Mouse (Mus musculus): ENCODE results near the gene Egflam. TPM values are rescaled to one million over a fixed set of nuclear protein-coding genes. Genes with fewer than 3 reads are reported as not detected.

Egflam gene
- polyA plus RNA-seq, 1 experiment from 2014 or later: 14.3 TPM

DNA sequence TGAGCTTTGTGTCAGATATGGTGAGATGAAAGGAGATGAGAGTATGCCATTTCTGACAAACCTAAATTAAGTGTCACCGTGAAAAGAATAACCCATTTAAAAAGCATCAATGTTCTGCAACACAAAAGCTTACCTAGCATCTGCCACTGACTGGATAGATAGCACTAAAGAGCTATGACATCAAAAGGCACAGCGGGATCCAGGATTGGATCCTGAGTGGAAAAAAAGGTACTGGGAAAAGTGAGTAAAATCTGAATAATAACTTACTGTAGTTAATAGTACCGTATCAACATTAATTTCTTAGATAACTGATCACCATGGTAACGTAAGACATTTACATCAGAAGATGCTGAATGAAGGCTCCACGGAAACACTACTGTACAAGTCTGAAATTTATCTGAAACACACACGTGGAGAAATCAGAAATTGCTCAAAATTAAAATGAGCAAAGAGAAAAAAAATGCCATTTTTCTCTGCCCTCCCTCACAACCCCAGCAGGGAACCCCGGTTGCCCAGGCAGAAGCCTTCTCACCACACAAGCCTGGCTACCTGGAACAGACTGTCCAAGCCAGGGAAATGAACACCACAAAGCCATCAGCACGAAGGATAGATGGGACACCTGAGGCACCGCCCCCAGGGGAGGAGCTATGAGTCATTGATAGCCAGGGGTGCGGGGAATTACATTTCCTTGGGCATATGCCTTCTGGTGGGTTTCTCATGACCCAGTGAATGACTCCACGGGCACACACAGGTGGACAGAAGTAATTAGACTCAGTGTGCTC lies 63.5 kb downstream of the Egflam start:
- TF ChIP-seq CTCF (IDR thresholded peaks at IDR 0.05; ENCODE audit: low read depth): no peak
- H3K36me3 ChIP-seq (ENCODE audit: insufficient read depth, low read length): no peaks in the 10 kb centered on the region
- no peak for DNase-seq (ENCODE audit: low spot score)
- H3K9ac ChIP-seq (ENCODE audit: low read depth, low read length): no peak overlapping the region
- no peak for ATAC-seq (replicated peaks; ENCODE audit: low FRiP score, low read depth)
- WGBS: 85% methylated on average over 11 of the region's 11 CpGs
- H3K9me3 ChIP-seq (replicated peaks; ENCODE audit: low read length): no peaks in the 10 kb centered on the region
- H3K27me3 ChIP-seq (ENCODE audit: insufficient read depth, low read length): no peaks in the 10 kb centered on the region
- no peaks in the 10 kb centered on the region for H3K4me1 ChIP-seq (replicated peaks; ENCODE audit: insufficient read depth, low read length)
- H3K4me2 ChIP-seq (ENCODE audit: low read length): no peak overlapping the region
- H3K27ac ChIP-seq: no peak overlapping the region
- no peak overlapping the region for H3K4me3 ChIP-seq (replicated peaks; ENCODE audit: low read depth, low read length)

DNA sequence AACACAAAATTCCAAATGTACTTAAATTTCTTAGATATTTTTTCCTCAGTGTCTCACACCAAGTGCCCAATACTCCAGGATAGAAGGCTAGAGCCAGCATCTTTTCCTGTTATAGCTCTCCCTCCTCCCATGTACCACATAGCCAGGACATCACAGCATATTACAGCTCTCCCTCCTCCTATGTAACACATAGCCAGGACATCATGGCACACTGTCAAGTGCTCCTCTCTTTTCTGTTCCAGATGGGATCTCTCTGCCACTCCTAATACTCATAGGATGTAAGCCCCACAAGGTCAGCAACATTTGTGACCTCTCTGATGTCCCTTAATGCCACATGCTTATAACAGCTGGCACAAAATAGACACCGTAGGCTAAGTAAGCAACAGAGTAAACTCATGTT lies 65.3 kb downstream of the Egflam start:
- H3K9ac ChIP-seq (ENCODE audit: low read depth, low read length): no peak overlapping the region

DNA sequence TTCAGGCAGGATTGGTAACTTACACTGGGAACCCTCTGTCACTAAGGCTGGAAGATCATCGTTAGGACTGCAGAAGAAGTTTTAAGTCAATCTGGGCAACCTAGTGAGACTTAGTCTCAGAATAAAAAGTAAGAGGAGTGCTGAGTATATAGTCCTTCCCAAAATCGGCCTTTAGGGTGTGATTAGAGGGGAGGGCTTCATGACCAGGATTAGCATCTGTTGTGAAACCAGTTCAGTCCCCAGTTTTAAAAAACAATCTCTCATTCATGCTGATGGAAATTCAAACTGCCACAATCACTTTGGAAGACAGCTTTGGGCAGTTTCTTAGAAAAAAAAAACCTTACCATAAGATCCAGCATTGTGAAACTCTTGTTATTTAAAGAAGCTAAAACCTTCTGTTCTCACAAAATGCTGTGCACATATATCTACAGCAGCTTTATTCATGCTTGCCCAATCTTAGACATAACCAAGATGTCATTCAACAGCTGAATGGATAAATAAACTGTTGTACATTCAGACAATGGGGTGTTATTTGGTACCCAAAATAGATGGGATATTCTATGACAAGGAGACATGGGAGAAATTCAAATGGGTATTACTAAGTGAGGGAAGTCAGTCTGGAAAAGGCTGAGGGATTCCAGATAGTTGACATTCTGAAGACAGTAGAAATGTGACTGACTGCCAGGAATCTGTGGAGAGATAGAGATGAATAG lies 75.4 kb downstream of the Egflam start:
- no peak overlapping the region for H3K4me2 ChIP-seq (ENCODE audit: low read length)
- H3K9me3 ChIP-seq (replicated peaks; ENCODE audit: low read length): no peaks in the 10 kb centered on the region
- no peak for TF ChIP-seq CTCF (IDR thresholded peaks at IDR 0.05; ENCODE audit: low read depth)
- H3K9ac ChIP-seq (ENCODE audit: low read depth, low read length): no peak overlapping the region
- no peak for ATAC-seq (replicated peaks; ENCODE audit: low FRiP score, low read depth)
- no peak for DNase-seq (ENCODE audit: low spot score)
- no peak overlapping the region for H3K4me3 ChIP-seq (replicated peaks; ENCODE audit: low read depth, low read length)
- no peaks in the 10 kb centered on the region for H3K27me3 ChIP-seq (ENCODE audit: insufficient read depth, low read length)
- no peaks in the 10 kb centered on the region for H3K4me1 ChIP-seq (replicated peaks; ENCODE audit: insufficient read depth, low read length)
- H3K36me3 ChIP-seq (ENCODE audit: insufficient read depth, low read length): no peaks in the 10 kb centered on the region
- no peak overlapping the region for H3K27ac ChIP-seq
- whole genome bisulfite sequencing: 82% methylated on average over 2 of the region's 2 CpGs

More for the DNA sequence above, 65.3 kb downstream of the Egflam start:
- Histone ChIP-seq H3K4me2 (ENCODE audit: low read length) (no peak overlapping the region), H3K36me3 (ENCODE audit: insufficient read depth, low read length) (no peaks in the 10 kb centered on the region), H3K4me3 (replicated peaks; ENCODE audit: low read depth, low read length) (no peak overlapping the region), H3K4me1 (replicated peaks; ENCODE audit: insufficient read depth, low read length) (no peaks in the 10 kb centered on the region), H3K9me3 (replicated peaks; ENCODE audit: low read length) (no peaks in the 10 kb centered on the region), H3K27ac (no peak overlapping the region), H3K27me3 (ENCODE audit: insufficient read depth, low read length) (no peaks in the 10 kb centered on the region)
- TF ChIP-seq CTCF (IDR thresholded peaks at IDR 0.05; ENCODE audit: low read depth): no peak
- 84% methylated on average over 1 of the region's 1 CpGs for WGBS
- no peak for DNase-seq (ENCODE audit: low spot score)
- no peak for ATAC-seq (replicated peaks; ENCODE audit: low FRiP score, low read depth)

DNA sequence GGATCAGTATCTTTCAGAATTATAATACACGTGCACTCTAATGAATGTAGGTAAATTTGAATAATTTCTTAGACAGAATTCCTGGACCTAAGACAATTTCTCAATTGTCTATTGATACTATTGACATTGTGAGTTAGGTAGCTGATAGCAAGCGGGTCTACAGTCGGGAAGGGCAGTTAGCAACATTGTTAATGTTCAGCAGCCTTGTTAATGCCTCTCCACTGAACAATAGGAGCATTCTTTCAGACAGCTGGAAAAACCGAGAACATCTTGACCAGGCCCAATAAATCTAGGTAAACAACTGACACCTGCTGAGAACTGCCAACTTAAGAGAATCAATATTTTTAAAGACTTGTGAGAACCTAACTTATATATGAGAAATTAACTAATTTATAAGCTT lies 77.3 kb downstream of the Egflam start:
- no peaks in the 10 kb centered on the region for H3K4me1 ChIP-seq (replicated peaks; ENCODE audit: insufficient read depth, low read length)
- H3K9me3 ChIP-seq (replicated peaks; ENCODE audit: low read length): no peaks in the 10 kb centered on the region
- H3K9ac ChIP-seq (ENCODE audit: low read depth, low read length): no peak overlapping the region
- H3K36me3 ChIP-seq (ENCODE audit: insufficient read depth, low read length): no peaks in the 10 kb centered on the region
- no peak overlapping the region for H3K4me3 ChIP-seq (replicated peaks; ENCODE audit: low read depth, low read length)
- no peak for TF ChIP-seq CTCF (IDR thresholded peaks at IDR 0.05; ENCODE audit: low read depth)
- no peak for ATAC-seq (replicated peaks; ENCODE audit: low FRiP score, low read depth)
- no peak overlapping the region for H3K4me2 ChIP-seq (ENCODE audit: low read length)
- no peak overlapping the region for H3K27ac ChIP-seq
- no peaks in the 10 kb centered on the region for H3K27me3 ChIP-seq (ENCODE audit: insufficient read depth, low read length)
- no peak for DNase-seq (ENCODE audit: low spot score)
- 68% methylated on average over 4 of the region's 4 CpGs for WGBS

DNA sequence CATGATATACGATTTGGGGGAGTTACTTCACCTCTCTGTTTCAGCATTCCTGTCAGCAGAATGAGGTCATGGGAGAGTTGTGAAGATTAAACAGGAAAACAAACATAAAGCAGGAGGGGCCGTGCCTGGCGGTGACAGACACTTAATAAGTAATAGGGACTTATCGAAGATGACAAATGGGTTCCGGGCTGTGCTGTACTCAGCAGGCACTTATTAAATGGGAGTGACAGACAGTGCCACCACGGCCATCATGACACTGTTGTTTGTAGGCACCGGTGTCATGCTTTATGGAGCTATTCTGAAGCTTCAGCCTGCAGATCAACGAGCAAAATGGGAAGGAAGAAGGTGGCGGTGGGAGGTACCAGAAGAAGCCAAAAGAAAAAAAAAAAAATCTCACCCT lies 82.7 kb downstream of the Egflam start:
- no peak overlapping the region for H3K27ac ChIP-seq
- H3K4me3 ChIP-seq (replicated peaks; ENCODE audit: low read depth, low read length): no peak overlapping the region
- no peak overlapping the region for H3K4me2 ChIP-seq (ENCODE audit: low read length)
- WGBS: 38% methylated on average over 9 of the region's 9 CpGs
- no peaks in the 10 kb centered on the region for H3K27me3 ChIP-seq (ENCODE audit: insufficient read depth, low read length)
- TF ChIP-seq CTCF (IDR thresholded peaks at IDR 0.05; ENCODE audit: low read depth): no peak
- H3K4me1 ChIP-seq (replicated peaks; ENCODE audit: insufficient read depth, low read length): no peaks in the 10 kb centered on the region
- no peak overlapping the region for H3K9ac ChIP-seq (ENCODE audit: low read depth, low read length)
- H3K9me3 ChIP-seq (replicated peaks; ENCODE audit: low read length): no peaks in the 10 kb centered on the region
- H3K36me3 ChIP-seq (ENCODE audit: insufficient read depth, low read length): no peaks in the 10 kb centered on the region
- DNase-seq (ENCODE audit: low spot score) (no peak), ATAC-seq (replicated peaks; ENCODE audit: low FRiP score, low read depth) (no peak)

DNA sequence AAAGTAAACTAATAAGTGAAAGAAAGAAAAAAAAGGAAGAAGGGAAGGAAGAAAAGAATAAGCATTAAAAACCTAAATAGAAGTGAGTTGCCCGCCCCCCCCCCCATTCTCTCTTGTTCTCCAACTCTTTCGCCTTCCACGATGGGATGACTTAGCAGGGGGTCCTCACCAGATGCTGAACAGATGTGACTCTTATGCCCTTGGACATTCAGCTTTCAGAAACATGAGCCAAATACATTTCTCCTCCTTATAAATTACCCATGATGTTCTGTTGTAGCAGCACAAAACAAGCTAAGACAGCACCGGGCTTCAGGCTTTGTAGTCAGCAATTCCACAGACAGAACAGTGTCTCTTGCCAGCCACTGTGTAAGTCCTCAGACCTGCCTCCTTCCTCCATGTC lies 89.5 kb downstream of the Egflam start:
- no peak overlapping the region for H3K4me3 ChIP-seq (replicated peaks; ENCODE audit: low read depth, low read length)
- no peak overlapping the region for H3K4me2 ChIP-seq (ENCODE audit: low read length)
- ATAC-seq (replicated peaks; ENCODE audit: low FRiP score, low read depth): no peak
- no peak overlapping the region for H3K9ac ChIP-seq (ENCODE audit: low read depth, low read length)
- H3K4me1 ChIP-seq (replicated peaks; ENCODE audit: insufficient read depth, low read length): no peaks in the 10 kb centered on the region
- 73% methylated on average over 4 of the region's 4 CpGs for WGBS
- no peaks in the 10 kb centered on the region for H3K9me3 ChIP-seq (replicated peaks; ENCODE audit: low read length)
- H3K27me3 ChIP-seq (ENCODE audit: insufficient read depth, low read length): no peaks in the 10 kb centered on the region
- no peak for TF ChIP-seq CTCF (IDR thresholded peaks at IDR 0.05; ENCODE audit: low read depth)
- H3K36me3 ChIP-seq (ENCODE audit: insufficient read depth, low read length): no peaks in the 10 kb centered on the region
- no peak for DNase-seq (ENCODE audit: low spot score)
- no peak overlapping the region for H3K27ac ChIP-seq

Measured in kidney, postnatal 0 days (tissue).